Mouse (Mus musculus) midbrain, postnatal 0 days (tissue): Measurements from ENCODE around the gene Tfip11. TPM values are rescaled to one million over a fixed set of nuclear protein-coding genes. Genes with fewer than 3 reads are reported as not detected.

Source experiments
- ATAC-seq: fragments of 200-750 bp; cut with Nextera tagmentation; 2 replicates; pipeline ENCODE4 v1.8.0; 2017; ENCODE audit warnings: moderate number of reproducible peaks, mild to moderate bottlenecking, moderate TSS enrichment, moderate library complexity; ENCODE audit not compliant: low FRiP score
- DNase-seq: peaks from one replicate; pipeline ENCODE4 v3.0.0-alpha.2; 2015; ENCODE audit warnings: low spot score
- H3K27ac ChIP-seq: fragments of 300-500 bp; sonication (generic); 2 replicates; pipeline ENCODE4 v1.5.1; 2014; ENCODE audit warnings: low read depth, mild to moderate bottlenecking, low read length, mixed read lengths
- H3K27me3 ChIP-seq: fragments of 300-500 bp; sonication (generic); 2 replicates; pipeline ENCODE4 v1.6.1; 2014; ENCODE audit warnings: low read length, control low read depth, mixed read lengths; ENCODE audit not compliant: insufficient read depth
- H3K36me3 ChIP-seq: fragments of 300-500 bp; sonication (generic); 2 replicates; pipeline ENCODE4 v1.6.1; 2014; ENCODE audit warnings: low read length, control low read depth, mixed read lengths; ENCODE audit not compliant: insufficient read depth
- H3K4me1 ChIP-seq: fragments of 300-500 bp; sonication (generic); 2 replicates; pipeline ENCODE4 v1.6.1; 2014; ENCODE audit warnings: mild to moderate bottlenecking, control low read depth, antibody characterized with exemption, low read length, mixed read lengths; ENCODE audit not compliant: insufficient read depth
- H3K4me2 ChIP-seq: fragments of 300-500 bp; sonication (generic); 2 replicates; pipeline ENCODE4 v1.6.1; 2014; ENCODE audit warnings: low read depth, mild to moderate bottlenecking, low read length, mixed read lengths; ENCODE audit not compliant: poor library complexity, severe bottlenecking
- H3K4me3 ChIP-seq: fragments of 300-500 bp; sonication (generic); 2 replicates; pipeline ENCODE4 v1.5.1; 2014; ENCODE audit warnings: low read depth, mild to moderate bottlenecking, low read length, moderate library complexity
- H3K9ac ChIP-seq: fragments of 300-500 bp; sonication (generic); replicated peaks from 2 replicates; pipeline ENCODE4 v1.6.1; 2014; ENCODE audit warnings: mild to moderate bottlenecking, low read length, moderate library complexity, mixed read lengths; ENCODE audit not compliant: poor library complexity, severe bottlenecking
- H3K9me3 ChIP-seq: fragments of 300-500 bp; sonication (generic); 2 replicates; pipeline ENCODE4 v1.6.1; 2016; ENCODE audit warnings: low read length, control low read depth
- CTCF ChIP-seq: IDR thresholded peaks from 2 replicates; pipeline ENCODE4 v1.5.1; 2016; ENCODE audit warnings: antibody characterized with exemption, mild to moderate bottlenecking
- WGBS: fragments of 180-500 bp; shearing (Covaris S2); extraction: QIAGEN DNeasy Blood & Tissue Kit; methylation state at CpG from one replicate; pipeline ENCODE4 v1.1.7; 2014; 5-methylcytosine and 5-hydroxymethylcytosine counted together
- polyA plus RNA-seq: library from polyadenylated mRNA; unstranded; fragments of >200 nt; fragmentation: Nextera tagmentation; extraction: Ambion mirVana; gene quantifications from 2 replicates; pipeline ENCODE4 v1.2.1, GENCODE M21; 2015
- total RNA-seq: library from RNA; depleted of rRNA; stranded (reverse); fragments of >200 nt; gene quantifications from 2 replicates; pipeline ENCODE4 v1.2.3, GENCODE M21; 2014; rRNA removed

Tfip11 gene
- total RNA-seq: 19.8 and 20.8 TPM in 2 replicates
- polyA plus RNA-seq: 27.4 and 29.0 TPM in 2 replicates

GRCm38 (mm10) chr5:112325546-112326445 lies at the start of gene Tfip11:
TSS of gene Tfip11 (plus strand) at chr5:112326358.
- WGBS: 7% methylated on average over 48 of the region's 48 CpGs
- peaks cover 22% of the 10 kb centered on the region for H3K36me3 ChIP-seq
- peak; percentile 45 for TF ChIP-seq CTCF
- peaks cover 5% of the 10 kb centered on the region; the same call in 1 of the 2 replicates for H3K4me1 ChIP-seq
- peak; percentile 93 for ATAC-seq
- H3K4me3 ChIP-seq: peak within 1 kb of the TSS; percentile 73
- peak; percentile 97 for DNase-seq
- no peaks in the 10 kb centered on the region for H3K27me3 ChIP-seq
- peak within 1 kb of the TSS; percentile 74 for H3K9ac ChIP-seq
- peak within 1 kb of the TSS; percentile 77 for H3K27ac ChIP-seq
- H3K9me3 ChIP-seq: no peaks in the 10 kb centered on the region
- H3K4me2 ChIP-seq: peak within 1 kb of the TSS; percentile 88

DNA sequence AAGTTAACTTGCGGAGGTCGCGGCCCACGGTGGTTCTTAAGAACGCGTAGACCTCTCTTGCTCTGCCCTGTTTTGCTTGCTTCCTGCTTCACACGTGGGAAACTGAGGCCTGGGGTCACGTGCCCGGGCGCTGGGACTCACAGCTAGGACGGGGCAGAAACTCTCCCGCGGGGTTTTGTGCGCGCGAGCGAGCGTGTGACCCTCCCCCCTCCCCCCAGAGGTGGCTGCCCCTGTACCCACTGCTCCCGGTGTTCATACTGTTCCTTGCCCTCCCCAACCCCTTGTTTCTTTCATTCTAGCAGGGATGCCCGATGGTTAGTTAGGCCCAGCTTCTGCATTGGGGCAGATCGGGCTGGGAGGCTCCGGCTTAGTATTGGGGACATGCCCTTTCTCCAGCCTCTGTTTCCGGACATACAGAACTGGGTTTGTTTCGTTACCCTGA lies 49.2 kb upstream of the Tfip11 start:
- ATAC-seq (0 out of 2 replicates have a peak, but pooled peaks have one; percentile 0), DNase-seq (no peak)
- Histone ChIP-seq H3K9me3 (no peaks in the 10 kb centered on the region), H3K4me1 (peaks cover 6% of the 10 kb centered on the region; the same call in 1 of the 2 replicates), H3K4me3 (peak overlapping the region; percentile 66), H3K27ac (peak overlapping the region; percentile 57; the same call in 1 of the 2 replicates), H3K27me3 (no peaks in the 10 kb centered on the region), H3K9ac (peak overlapping the region; percentile 72), H3K36me3 (no peaks in the 10 kb centered on the region), H3K4me2 (peak overlapping the region; percentile 92)
- no peak for TF ChIP-seq CTCF
- 0% methylated on average over 20 of the region's 24 CpGs for WGBS

GRCm38 (mm10) chr5:112277906-112278470 lies 48.2 kb upstream of the Tfip11 start:
- Histone ChIP-seq H3K4me1 (peaks cover 6% of the 10 kb centered on the region; the same call in 1 of the 2 replicates), H3K9me3 (no peaks in the 10 kb centered on the region), H3K9ac (no peak overlapping the region), H3K4me2 (peak overlapping the region; percentile 92; the same call in 1 of the 2 replicates), H3K27ac (no peak overlapping the region), H3K4me3 (no peak overlapping the region), H3K36me3 (no peaks in the 10 kb centered on the region), H3K27me3 (no peaks in the 10 kb centered on the region)
- 94% methylated on average over 11 of the region's 11 CpGs for WGBS
- DNase-seq (no peak), ATAC-seq (no peak)
- no peak for TF ChIP-seq CTCF

DNA sequence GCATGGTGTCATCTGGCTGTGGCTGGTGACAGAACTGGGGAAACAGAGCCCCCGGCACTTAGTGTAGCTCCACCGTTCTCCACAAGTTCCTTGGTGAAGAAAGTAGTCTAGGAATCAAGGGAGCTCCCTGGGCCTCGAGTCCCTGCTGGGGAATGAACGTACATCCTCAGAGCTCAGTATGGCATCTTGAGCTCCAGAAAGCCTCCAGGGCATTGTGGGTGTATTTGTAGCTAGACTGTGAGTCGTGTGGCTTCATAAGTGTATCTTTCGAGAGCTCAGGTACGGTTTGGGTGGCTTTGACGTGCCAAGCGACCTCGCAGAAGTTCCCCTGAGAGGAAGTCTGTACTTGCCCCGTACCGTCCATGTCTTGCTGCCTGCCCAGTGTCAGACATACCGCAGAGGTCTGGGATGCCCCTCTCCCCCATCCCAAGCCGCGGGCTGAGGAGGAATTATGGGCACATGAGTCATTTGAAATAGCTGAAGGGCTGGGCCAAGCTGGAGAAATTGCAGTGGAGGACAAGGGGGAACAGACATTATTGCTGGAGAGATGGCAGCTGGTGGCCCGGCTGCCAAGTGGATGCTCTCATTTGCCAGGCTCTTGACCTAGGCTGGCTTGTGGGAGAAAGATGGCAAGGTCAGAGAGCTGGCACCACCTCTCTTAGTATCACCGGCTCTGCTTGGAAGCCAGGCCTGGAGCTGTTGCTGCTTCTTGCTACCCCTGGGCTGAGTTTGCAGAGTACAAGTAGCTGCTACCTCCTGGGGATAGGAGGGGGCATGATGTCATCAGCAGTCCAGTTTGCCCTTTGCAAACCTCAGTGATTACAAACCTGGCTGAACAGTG lies 46.8 kb upstream of the Tfip11 start:
- Histone ChIP-seq H3K9me3 (no peaks in the 10 kb centered on the region), H3K4me1 (peaks cover 6% of the 10 kb centered on the region; the same call in 1 of the 2 replicates), H3K9ac (no peak overlapping the region), H3K4me3 (no peak overlapping the region), H3K27me3 (no peaks in the 10 kb centered on the region), H3K27ac (no peak overlapping the region), H3K4me2 (no peak overlapping the region), H3K36me3 (no peaks in the 10 kb centered on the region)
- ATAC-seq (no peak), DNase-seq (no peak)
- WGBS: 89% methylated on average over 17 of the region's 17 CpGs
- no peak for TF ChIP-seq CTCF

GRCm38 (mm10) chr5:112280151-112280550 lies 46.0 kb upstream of the Tfip11 start:
- Histone ChIP-seq H3K4me1 (peaks cover 6% of the 10 kb centered on the region; the same call in 1 of the 2 replicates), H3K4me2 (no peak overlapping the region), H3K4me3 (no peak overlapping the region), H3K27ac (no peak overlapping the region), H3K9ac (no peak overlapping the region), H3K27me3 (no peaks in the 10 kb centered on the region), H3K36me3 (no peaks in the 10 kb centered on the region), H3K9me3 (no peaks in the 10 kb centered on the region)
- ATAC-seq (no peak), DNase-seq (no peak)
- 84% methylated on average over 7 of the region's 7 CpGs for WGBS
- no peak for TF ChIP-seq CTCF
